Mouse (Mus musculus) kidney, adult 8-10 months (tissue): ENCODE data around the gene Samsn1.
"Not testable (repeated sequence)": the region's sequence is repeated elsewhere in the genome, so short reads cannot be mapped to it uniquely, and the experiment has no call there.

Experiments
- DNase-seq, 2 experiments: peaks; one replicate each; pipeline ENCODE4 v3.0.0; 2022

Gene Samsn1

GRCm38 (mm10) chr16:75874508-75874907 is 147.6 kb downstream of the Samsn1 start:
- no peak for DNase-seq

GRCm38 (mm10) chr16:75872241-75872640 is 149.8 kb downstream of the Samsn1 start:
- DNase-seq, result no peak

- no peak for DNase-seq
These were observed 154.7 kb downstream of the Samsn1 start for GRCm38 (mm10) chr16:75867400-75867799.

DNA sequence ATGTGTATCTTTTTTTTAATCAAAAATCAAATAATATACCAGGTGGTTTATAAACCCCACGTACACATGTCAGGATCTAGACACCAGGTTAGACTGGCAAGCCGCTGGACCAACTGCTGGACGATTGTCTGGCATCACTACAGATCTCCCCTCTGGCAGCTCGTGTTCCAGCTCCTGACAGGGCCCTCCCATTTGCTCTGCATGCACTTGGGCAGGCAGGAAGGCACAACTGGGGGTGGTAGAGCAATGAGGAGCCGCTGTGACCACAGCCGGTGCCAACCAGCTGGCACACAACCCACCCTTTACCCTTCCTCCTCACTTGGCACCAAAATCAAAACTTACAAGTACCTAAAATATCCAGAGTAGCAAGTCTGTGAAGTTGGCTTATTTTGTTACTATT is 156.6 kb downstream of the Samsn1 start:
- DNase-seq, result no peak

GRCm38 (mm10) chr16:75864673-75865072 is 157.4 kb downstream of the Samsn1 start:
- DNase-seq, result no peak

- DNase-seq, result no peak
These were observed 165.7 kb downstream of the Samsn1 start for GRCm38 (mm10) chr16:75856343-75856742.

DNA sequence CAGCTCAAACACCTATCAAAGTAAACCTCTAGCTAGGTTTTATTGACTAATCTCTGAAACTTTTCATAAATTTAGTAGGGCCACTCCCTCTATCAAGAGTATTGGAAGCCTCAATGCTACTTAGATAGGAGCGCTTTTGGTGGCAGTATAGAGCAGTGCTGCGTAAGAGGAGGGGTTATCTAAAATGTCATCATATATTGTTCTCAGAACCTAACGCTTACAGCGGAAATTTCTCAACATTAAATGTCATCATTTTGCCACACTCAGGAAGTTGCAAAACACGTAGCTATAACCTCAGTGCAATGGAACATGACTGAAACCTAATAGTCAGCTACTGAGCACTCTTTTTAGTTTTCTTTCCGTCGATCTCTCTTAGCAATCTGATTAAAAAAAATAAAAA is 166.7 kb downstream of the Samsn1 start:
- DNase-seq, result no peak

GRCm38 (mm10) chr16:75853556-75854271 is 168.4 kb downstream of the Samsn1 start:
- DNase-seq, result no peak

GRCm38 (mm10) chr16:75852485-75852884 is 169.6 kb downstream of the Samsn1 start:
- no peak for DNase-seq

GRCm38 (mm10) chr16:75849039-75849438 is 173.0 kb downstream of the Samsn1 start:
- no peak for DNase-seq

GRCm38 (mm10) chr16:75843653-75844062 is 178.4 kb downstream of the Samsn1 start:
- no peak for DNase-seq

DNA sequence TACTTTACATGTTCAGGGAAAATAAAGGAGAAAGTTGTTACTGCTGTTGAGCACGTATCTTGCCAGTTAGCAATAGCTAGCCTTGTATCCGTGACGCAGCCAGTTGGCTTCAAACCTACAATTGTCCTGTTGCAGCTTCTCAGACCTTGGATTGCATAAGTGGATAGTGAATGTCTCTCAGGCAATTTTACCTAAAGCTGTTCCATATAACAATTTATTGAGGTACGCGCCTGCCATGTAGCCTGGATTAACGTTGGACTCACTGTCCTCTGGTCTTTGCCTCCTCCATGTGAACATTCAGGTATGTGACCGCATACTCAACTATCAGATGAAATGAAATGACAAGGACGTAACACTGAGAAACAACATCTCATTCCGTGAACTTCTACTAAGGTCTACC is 179.1 kb downstream of the Samsn1 start:
- DNase-seq, result no peak

DNA sequence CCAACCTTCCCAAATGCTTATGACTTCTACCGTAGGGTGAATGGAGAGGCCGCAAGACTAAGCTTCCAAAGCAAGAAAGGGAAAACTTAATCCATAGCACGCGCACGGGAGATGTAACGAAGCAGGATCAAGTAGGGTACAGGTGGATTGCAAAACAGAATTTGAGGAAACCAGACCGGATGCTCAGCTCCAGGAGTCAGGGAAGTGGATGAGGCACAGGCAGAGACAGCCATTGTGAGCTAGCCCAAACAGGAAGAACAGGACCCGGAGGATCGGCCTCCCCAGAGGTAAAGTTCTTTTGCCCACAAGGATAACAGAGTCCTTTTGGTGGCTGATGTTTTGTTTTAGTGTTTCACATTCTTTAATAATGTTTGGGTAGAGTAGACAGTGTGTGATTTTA is 179.5 kb downstream of the Samsn1 start:
- DNase-seq, result no peak

DNA sequence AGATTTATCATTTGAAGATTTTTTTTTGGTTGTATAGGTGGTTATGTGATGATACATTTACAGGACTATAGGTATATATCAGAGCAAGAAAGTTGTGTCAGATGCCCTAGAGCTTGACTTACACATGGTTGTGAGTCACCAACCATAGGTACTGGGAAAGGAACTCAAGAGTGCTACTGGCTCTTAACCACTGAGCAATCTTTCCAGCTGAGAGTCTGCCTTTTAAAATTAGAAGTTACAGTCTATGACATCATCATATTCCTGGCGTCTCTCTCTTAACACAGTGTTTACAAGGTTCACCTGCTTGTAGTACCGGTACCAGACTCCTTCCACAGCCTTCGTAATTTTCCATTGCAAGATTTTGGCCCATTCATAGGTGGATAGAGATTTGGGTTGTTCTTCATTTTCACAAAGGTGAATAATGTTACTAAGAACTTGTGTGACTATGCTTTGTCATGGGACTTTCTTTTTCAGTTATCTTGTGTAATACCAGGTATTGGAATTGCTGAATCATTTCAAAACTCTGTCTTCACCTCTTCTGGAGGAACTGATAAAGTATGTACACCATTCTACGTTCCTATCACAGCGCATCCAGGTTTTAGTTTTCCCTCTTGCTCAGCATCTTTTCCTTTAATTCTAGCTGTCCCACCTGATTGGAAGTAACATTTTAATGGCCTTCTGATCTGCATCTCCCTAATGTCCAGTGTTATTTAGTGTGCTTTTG is 184.2 kb downstream of the Samsn1 start:
- DNase-seq, result no peak

- no peak for DNase-seq
These were observed 190.7 kb downstream of the Samsn1 start for GRCm38 (mm10) chr16:75831390-75831789.

DNA sequence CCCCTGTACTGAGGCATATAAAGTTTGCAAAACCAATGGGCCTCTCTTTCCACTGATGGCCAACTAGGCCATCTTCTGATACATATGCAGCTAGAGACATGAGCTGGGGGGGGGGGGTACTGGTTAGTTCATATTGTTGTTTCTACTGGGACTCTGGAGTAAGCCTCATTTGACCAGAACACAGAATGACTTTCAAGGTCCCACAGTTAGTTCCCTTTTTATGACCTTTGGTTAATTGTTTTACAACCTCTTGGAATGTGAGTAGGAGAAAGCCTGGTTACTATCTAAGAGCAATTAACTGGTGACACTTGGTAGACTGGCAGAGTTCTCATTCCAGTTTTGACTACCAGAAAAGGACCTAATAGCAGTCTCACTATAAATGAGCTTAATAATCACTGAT is 195.1 kb downstream of the Samsn1 start:
- not testable (repeated sequence) for DNase-seq

DNA sequence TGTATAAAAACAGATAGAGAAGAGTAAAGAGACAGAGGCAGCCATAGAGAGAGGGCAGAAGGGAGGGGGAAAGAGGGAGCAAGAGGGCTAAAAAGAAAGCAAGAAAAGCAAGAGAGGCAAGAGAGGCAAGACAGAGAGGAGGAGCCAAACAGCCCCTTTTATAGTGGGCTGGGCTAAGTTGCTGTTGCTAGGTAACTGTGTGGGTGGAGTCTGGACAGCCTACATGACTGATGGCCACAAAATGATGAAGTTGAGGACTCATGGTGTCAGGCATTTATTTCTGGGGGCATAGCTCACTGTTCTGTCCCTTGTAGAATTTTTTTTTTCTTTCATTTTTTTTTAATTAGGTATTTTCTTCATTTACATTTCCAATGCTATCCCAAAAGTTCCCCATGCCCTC is 195.6 kb downstream of the Samsn1 start:
- DNase-seq, result no peak

- DNase-seq, result no peak
These were observed 198.9 kb downstream of the Samsn1 start for GRCm38 (mm10) chr16:75823226-75823625.

DNA sequence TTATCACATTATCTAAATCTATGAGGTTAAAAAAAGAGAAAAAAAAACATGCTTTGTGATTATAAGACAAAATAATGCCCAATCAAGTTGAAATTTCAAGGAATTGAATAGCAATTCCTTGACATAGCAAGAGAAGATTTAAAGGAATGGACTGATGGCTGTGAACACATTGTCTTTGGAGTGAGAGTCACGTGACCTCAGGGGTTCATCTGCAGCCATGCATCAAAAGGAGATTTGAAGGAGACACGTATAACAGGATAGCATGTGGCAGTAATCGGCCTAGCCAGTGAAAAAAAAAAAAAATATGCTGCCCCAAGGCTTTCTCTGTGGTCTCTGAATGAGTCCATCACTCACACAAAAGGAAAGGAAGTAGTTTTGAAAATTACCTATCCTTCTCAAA is 201.1 kb downstream of the Samsn1 start:
- no peak for DNase-seq
